Mouse (Mus musculus) cerebellum, adult 2 months (tissue): ENCODE measurements around the gene Coq8b.

Experiments
- CTCF ChIP-seq: fragments of 200-500 bp; IDR thresholded peaks from 2 replicates; pipeline ENCODE4 v1.5.1; 2011; ENCODE audit warnings: low read depth, mild to moderate bottlenecking, control low read depth, low read length, moderate library complexity, borderline replicate concordance; ENCODE audit not compliant: insufficient read depth
- POLR2A ChIP-seq: fragments of 200-500 bp; IDR thresholded peaks from 2 replicates; pipeline ENCODE4 v1.6.1; 2011; ENCODE audit warnings: low read length, control low read depth, borderline replicate concordance; ENCODE audit not compliant: insufficient read depth

DNA sequence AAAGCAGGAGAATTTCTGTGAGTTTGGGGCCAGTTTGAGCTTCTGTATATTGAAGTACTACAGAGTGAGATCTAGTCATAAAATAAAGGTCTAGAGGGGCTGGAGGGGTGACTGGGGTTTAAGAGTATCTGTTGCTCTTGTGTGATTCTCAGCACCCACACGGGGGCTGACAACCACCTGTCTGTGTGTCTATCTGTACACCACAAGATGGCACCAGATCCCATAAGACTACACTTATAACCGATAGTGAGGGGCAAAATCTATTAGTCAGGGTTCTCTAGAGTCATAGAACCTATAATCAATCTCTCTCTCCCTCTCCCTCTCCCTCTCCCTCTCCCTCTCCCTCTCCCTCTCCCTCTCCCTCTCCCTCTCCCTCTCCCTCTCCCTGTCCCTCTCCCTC lies 57.7 kb downstream of the Coq8b start:
- TF ChIP-seq POLR2A (no peak), CTCF (no peak)
